Mouse (Mus musculus) limb, embryonic 14.5 days (tissue): ENCODE data around the gene Lifr. TPM values are rescaled to one million over a fixed set of nuclear protein-coding genes. Genes with fewer than 3 reads are reported as not detected.

ENCODE experiments used
- ATAC-seq: fragments of 200-750 bp; cut with Nextera tagmentation; 2 replicates; pipeline ENCODE4 v1.8.0; 2017; ENCODE audit warnings: low read depth, moderate number of reproducible peaks, moderate TSS enrichment; ENCODE audit not compliant: low FRiP score
- DNase-seq: peaks from one replicate; pipeline ENCODE4 v3.0.0-alpha.2; 2015; ENCODE audit warnings: low spot score
- H3K27ac ChIP-seq: fragments of 300-500 bp; sonication (generic); replicated peaks from 2 replicates; pipeline ENCODE4 v1.5.1; 2014; ENCODE audit warnings: low read depth, mild to moderate bottlenecking, low read length, moderate library complexity, mixed read lengths
- H3K27me3 ChIP-seq: fragments of 300-500 bp; sonication (generic); 2 replicates; pipeline ENCODE4 v1.6.1; 2014; ENCODE audit warnings: low read length, mixed read lengths; ENCODE audit not compliant: control insufficient read depth, insufficient read depth
- H3K36me3 ChIP-seq: fragments of 300-500 bp; sonication (generic); 2 replicates; pipeline ENCODE4 v1.6.1; 2014; ENCODE audit warnings: mild to moderate bottlenecking, low read length, moderate library complexity, mixed read lengths; ENCODE audit not compliant: control insufficient read depth, insufficient read depth
- H3K4me1 ChIP-seq: fragments of 300-500 bp; sonication (generic); 2 replicates; pipeline ENCODE4 v1.6.1; 2014; ENCODE audit warnings: antibody characterized with exemption, low read length, mixed read lengths; ENCODE audit not compliant: control insufficient read depth, insufficient read depth
- H3K4me2 ChIP-seq: fragments of 300-500 bp; sonication (generic); replicated peaks from 2 replicates; pipeline ENCODE4 v1.6.1; 2014; ENCODE audit warnings: low read depth, mild to moderate bottlenecking, low read length, moderate library complexity; ENCODE audit not compliant: severe bottlenecking
- H3K4me3 ChIP-seq: fragments of 300-500 bp; sonication (generic); replicated peaks from 2 replicates; pipeline ENCODE4 v1.5.1; 2014; ENCODE audit warnings: low read length
- H3K9ac ChIP-seq: fragments of 300-500 bp; sonication (generic); 2 replicates; pipeline ENCODE4 v1.6.1; 2014; ENCODE audit warnings: mild to moderate bottlenecking, low read depth, low read length, moderate library complexity; ENCODE audit not compliant: severe bottlenecking
- H3K9me3 ChIP-seq: fragments of 300-500 bp; sonication (generic); 2 replicates; pipeline ENCODE4 v1.6.1; 2016; ENCODE audit warnings: low read length; ENCODE audit not compliant: control insufficient read depth
- POLR2A ChIP-seq: fragments of 200-500 bp; IDR thresholded peaks from 2 replicates; pipeline ENCODE4 v1.8.0; 2012; ENCODE audit warnings: inconsistent platforms, mild to moderate bottlenecking, moderate library complexity, borderline replicate concordance; ENCODE audit not compliant: insufficient read depth, insufficient read length; ENCODE audit errors: extremely low read depth
- WGBS: fragments of 180-500 bp; shearing (Covaris S2); extraction: QIAGEN DNeasy Blood & Tissue Kit; methylation state at CpG from one replicate; pipeline ENCODE4 v1.1.7; 2014; 5-methylcytosine and 5-hydroxymethylcytosine counted together
- polyA plus RNA-seq, 2 experiments: library from polyadenylated mRNA; depleted of rRNA in 1 of 2; stranded (reverse) in 1 of 2; unstranded in 1 of 2; fragments of >200 nt; fragmentation: Nextera tagmentation in 1 of 2; extraction: Ambion mirVana in 1 of 2; gene quantifications; 2 replicates each; pipeline versions ENCODE4 v1.2.1 to v1.2.3; 2012 to 2014

Gene Lifr
- polyA plus RNA-seq, 2 experiments = 15.7 to 25.2 TPM

DNA sequence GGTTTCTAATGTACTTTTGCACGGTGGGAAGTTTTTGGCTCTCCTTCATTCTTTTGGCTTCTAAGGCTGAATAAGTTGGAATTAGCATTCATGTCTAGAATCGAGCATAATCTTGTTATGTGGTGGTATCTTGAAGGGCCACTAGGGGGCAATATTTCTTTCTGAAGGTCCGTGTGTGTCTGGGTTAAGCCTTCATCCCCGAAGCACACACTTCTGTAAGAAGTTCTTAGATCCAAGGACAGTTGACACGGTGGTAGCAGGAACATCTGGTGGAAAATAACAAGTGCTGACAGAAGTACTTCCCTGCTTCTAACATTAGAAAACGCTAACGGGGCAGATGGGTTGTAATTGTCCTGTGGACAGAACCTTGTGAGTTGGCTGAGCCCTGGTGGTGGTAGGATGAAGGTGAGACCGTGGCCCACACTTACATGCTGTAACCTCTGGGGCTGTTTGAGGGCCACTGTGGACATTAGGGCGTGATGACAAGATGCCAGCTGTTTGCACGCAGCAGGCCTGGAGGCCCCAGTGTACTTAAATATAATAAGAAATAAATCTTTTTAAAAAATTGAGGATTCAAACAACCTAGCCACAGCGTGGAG lies 44.1 kb downstream of the Lifr start:
- H3K9ac ChIP-seq = no peak overlapping the region
- no peaks in the 10 kb centered on the region for H3K36me3 ChIP-seq
- no peak overlapping the region for H3K4me3 ChIP-seq
- H3K9me3 ChIP-seq = no peaks in the 10 kb centered on the region
- H3K27me3 ChIP-seq = no peaks in the 10 kb centered on the region
- peak; percentile 57 for DNase-seq
- no peak for TF ChIP-seq POLR2A
- no peak overlapping the region for H3K4me2 ChIP-seq
- H3K4me1 ChIP-seq = peaks cover 11% of the 10 kb centered on the region
- WGBS = 56% methylated on average over 11 of the region's 11 CpGs
- no peak for ATAC-seq
- H3K27ac ChIP-seq = no peak overlapping the region

GRCm38 (mm10) chr15:7135982-7136562 lies 45.7 kb downstream of the Lifr start:
- 62% methylated on average over 6 of the region's 6 CpGs for WGBS
- DNase-seq = no peak
- Histone ChIP-seq H3K27me3 (no peaks in the 10 kb centered on the region), H3K4me2 (no peak overlapping the region), H3K27ac (no peak overlapping the region), H3K36me3 (no peaks in the 10 kb centered on the region), H3K4me1 (peaks cover 1% of the 10 kb centered on the region), H3K9ac (no peak overlapping the region), H3K9me3 (no peaks in the 10 kb centered on the region), H3K4me3 (no peak overlapping the region)
- no peak for TF ChIP-seq POLR2A
- no peak for ATAC-seq

DNA sequence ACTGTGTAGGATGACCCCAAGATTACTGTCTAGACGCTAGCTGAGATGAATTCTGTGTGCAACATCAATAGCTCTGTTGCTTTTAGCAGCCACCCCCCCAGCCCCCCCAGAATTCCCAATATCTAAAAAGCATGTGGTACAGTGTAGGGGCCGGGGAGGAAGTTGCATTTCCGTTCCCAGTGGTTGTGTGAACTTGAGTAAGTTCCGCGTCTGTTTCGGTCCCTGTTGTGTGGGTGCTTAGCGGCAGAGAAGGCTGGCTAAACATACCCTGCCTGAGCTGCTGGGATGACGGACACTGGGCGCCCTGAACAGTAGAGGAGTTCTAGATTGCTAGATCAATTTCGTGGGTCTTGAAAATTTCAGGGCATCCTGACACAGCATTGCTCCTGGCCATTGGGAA lies 46.5 kb downstream of the Lifr start:
- DNase-seq (no peak), ATAC-seq (no peak)
- H3K4me1 ChIP-seq = no peaks in the 10 kb centered on the region
- 87% methylated on average over 10 of the region's 10 CpGs for WGBS
- no peak overlapping the region for H3K9ac ChIP-seq
- no peaks in the 10 kb centered on the region for H3K9me3 ChIP-seq
- H3K36me3 ChIP-seq = no peaks in the 10 kb centered on the region
- no peaks in the 10 kb centered on the region for H3K27me3 ChIP-seq
- H3K27ac ChIP-seq = no peak overlapping the region
- H3K4me3 ChIP-seq = no peak overlapping the region
- H3K4me2 ChIP-seq = no peak overlapping the region
- TF ChIP-seq POLR2A = no peak

DNA sequence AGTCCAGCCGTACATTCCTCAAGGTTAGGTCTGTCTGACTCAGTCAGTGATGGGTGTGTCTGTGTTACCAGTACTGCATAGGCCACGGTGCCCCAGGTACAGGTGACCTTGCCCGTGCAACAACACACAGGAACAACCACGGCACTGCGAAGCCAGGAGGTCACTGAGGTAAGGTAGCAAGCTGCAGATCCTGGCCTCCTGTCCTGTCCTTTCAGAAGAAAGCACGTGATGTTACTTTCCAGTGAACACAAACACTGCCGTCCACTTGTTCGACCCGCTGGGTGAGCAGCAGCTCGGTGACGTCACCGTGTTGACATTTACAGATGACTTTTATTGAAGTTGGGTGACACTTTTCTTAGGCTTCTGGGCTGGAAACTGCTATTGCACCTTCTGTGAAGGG lies 47.2 kb downstream of the Lifr start:
- Histone ChIP-seq H3K9me3 (no peaks in the 10 kb centered on the region), H3K4me2 (no peak overlapping the region), H3K36me3 (no peaks in the 10 kb centered on the region), H3K9ac (no peak overlapping the region), H3K4me1 (no peaks in the 10 kb centered on the region), H3K27ac (no peak overlapping the region), H3K4me3 (no peak overlapping the region), H3K27me3 (no peaks in the 10 kb centered on the region)
- 74% methylated on average over 12 of the region's 12 CpGs for WGBS
- TF ChIP-seq POLR2A = no peak
- DNase-seq (no peak), ATAC-seq (no peak)

GRCm38 (mm10) chr15:7138471-7138870 lies 48.1 kb downstream of the Lifr start:
- H3K4me2 ChIP-seq = no peak overlapping the region
- 92% methylated on average over 14 of the region's 14 CpGs for WGBS
- no peaks in the 10 kb centered on the region for H3K27me3 ChIP-seq
- no peak overlapping the region for H3K9ac ChIP-seq
- H3K4me3 ChIP-seq = no peak overlapping the region
- DNase-seq (no peak), ATAC-seq (no peak)
- no peaks in the 10 kb centered on the region for H3K4me1 ChIP-seq
- no peak overlapping the region for H3K27ac ChIP-seq
- H3K36me3 ChIP-seq = no peaks in the 10 kb centered on the region
- no peaks in the 10 kb centered on the region for H3K9me3 ChIP-seq
- no peak for TF ChIP-seq POLR2A
